Mouse (Mus musculus) midbrain, embryonic 16.5 days (tissue): ENCODE measurements around the gene Ntn5. TPM values are rescaled to one million over a fixed set of nuclear protein-coding genes. Genes with fewer than 3 reads are reported as not detected.
A peak's percentile ranks its signal among the peaks of the same experiment; 100 is the strongest.
"Not testable (repeated sequence)": the region's sequence is repeated elsewhere in the genome, so short reads cannot be mapped to it uniquely, and the experiment has no call there.

ENCODE experiments used
- ATAC-seq: fragments of 200-750 bp; cut with Nextera tagmentation; 2 replicates; pipeline ENCODE4 v1.8.0; 2017; ENCODE audit warnings: moderate TSS enrichment
- H3K27ac ChIP-seq: fragments of 300-500 bp; sonication (generic); 2 replicates; pipeline ENCODE4 v1.5.1; 2014; ENCODE audit warnings: mild to moderate bottlenecking, low read length, mixed read lengths
- H3K27me3 ChIP-seq: fragments of 300-500 bp; sonication (generic); 2 replicates; pipeline ENCODE4 v1.6.1; 2014; ENCODE audit warnings: low read depth, low read length, mixed read lengths; ENCODE audit not compliant: control insufficient read depth, insufficient read depth
- H3K36me3 ChIP-seq: fragments of 300-500 bp; sonication (generic); 2 replicates; pipeline ENCODE4 v1.6.1; 2014; ENCODE audit warnings: mild to moderate bottlenecking, low read length, moderate library complexity, mixed read lengths; ENCODE audit not compliant: control insufficient read depth, insufficient read depth
- H3K4me1 ChIP-seq: fragments of 300-500 bp; sonication (generic); 2 replicates; pipeline ENCODE4 v1.6.1; 2014; ENCODE audit warnings: mild to moderate bottlenecking, low read length, mixed read lengths; ENCODE audit not compliant: control insufficient read depth, insufficient read depth
- H3K4me2 ChIP-seq: fragments of 300-500 bp; sonication (generic); 2 replicates; pipeline ENCODE4 v1.6.1; 2014; ENCODE audit warnings: mild to moderate bottlenecking, low read length, mixed read lengths
- H3K4me3 ChIP-seq: fragments of 300-500 bp; sonication (generic); 2 replicates; pipeline ENCODE4 v1.5.1; 2014; ENCODE audit warnings: low read depth, mild to moderate bottlenecking, low read length, moderate library complexity, mixed read lengths
- H3K9ac ChIP-seq: fragments of 300-500 bp; sonication (generic); 2 replicates; pipeline ENCODE4 v1.6.1; 2014; ENCODE audit warnings: low read depth, low read length, mixed read lengths
- H3K9me3 ChIP-seq: fragments of 300-500 bp; sonication (generic); replicated peaks from 2 replicates; pipeline ENCODE4 v1.6.1; 2014; ENCODE audit warnings: mild to moderate bottlenecking, low read length, mixed read lengths; ENCODE audit not compliant: control insufficient read depth, poor library complexity, severe bottlenecking
- WGBS: fragments of 180-500 bp; shearing (Covaris S2); extraction: QIAGEN DNeasy Blood & Tissue Kit; methylation state at CpG from one replicate; pipeline ENCODE4 v1.1.7; 2014; 5-methylcytosine and 5-hydroxymethylcytosine counted together
- polyA plus RNA-seq: library from polyadenylated mRNA; unstranded; fragments of >200 nt; fragmentation: Nextera tagmentation; extraction: Ambion mirVana; gene quantifications from 2 replicates; pipeline ENCODE4 v1.2.1, GENCODE M21; 2015

Gene Ntn5
- polyA plus RNA-seq, 1 experiment from 2014 or later: 0.23 TPM

- ATAC-seq: no peak
- Histone ChIP-seq H3K9ac (no peak overlapping the region), H3K4me2 (no peak overlapping the region), H3K4me3 (no peak overlapping the region), H3K27me3 (no peaks in the 10 kb centered on the region), H3K9me3 (no peaks in the 10 kb centered on the region), H3K36me3 (no peaks in the 10 kb centered on the region), H3K27ac (no peak overlapping the region), H3K4me1 (peaks cover 9% of the 10 kb centered on the region; the same call in 1 of the 2 replicates)
- 82% methylated on average over 8 of the region's 8 CpGs for WGBS
These were observed 34.5 kb upstream of the Ntn5 start for GRCm38 (mm10) chr7:45649351-45649750.

DNA sequence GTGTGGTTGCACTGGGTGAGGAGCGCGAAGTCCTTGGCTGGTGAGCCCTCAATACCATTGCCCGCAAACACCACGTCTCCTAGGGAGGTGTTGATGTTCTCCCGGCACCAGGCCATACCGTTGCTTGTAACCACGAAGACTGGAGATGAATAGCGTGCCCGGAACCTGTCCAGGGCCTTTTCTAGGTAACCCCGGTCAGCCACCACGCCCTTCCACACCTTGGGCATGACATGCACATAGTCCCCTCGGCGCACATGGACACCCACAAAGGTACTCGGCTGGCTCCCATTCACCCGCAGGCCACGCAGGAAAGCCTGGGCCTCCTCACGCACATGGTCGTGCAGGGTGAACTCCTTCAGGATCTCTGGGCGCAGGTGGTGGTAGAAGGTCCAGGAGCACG is 33.3 kb upstream of the Ntn5 start:
- 93% methylated on average over 19 of the region's 20 CpGs for WGBS
- H3K27me3 ChIP-seq: not testable (repeated sequence)

GRCm38 (mm10) chr7:45654424-45655047 is 29.3 kb upstream of the Ntn5 start:
- 27% methylated on average over 17 of the region's 17 CpGs for WGBS
- Histone ChIP-seq H3K4me3 (no peak overlapping the region), H3K4me2 (peak overlapping the region; percentile 26), H3K4me1 (peaks cover 6% of the 10 kb centered on the region; the same call in 1 of the 2 replicates), H3K36me3 (no peaks in the 10 kb centered on the region), H3K9ac (no peak overlapping the region), H3K27ac (no peak overlapping the region), H3K9me3 (no peaks in the 10 kb centered on the region), H3K27me3 (no peaks in the 10 kb centered on the region)
- 0 out of 2 replicates have a peak, but pooled peaks have one; percentile 51 for ATAC-seq

More for the DNA sequence above, 33.3 kb upstream of the Ntn5 start:
- H3K9ac ChIP-seq, H3K36me3 ChIP-seq, H3K4me1 ChIP-seq, H3K27ac ChIP-seq, H3K4me3 ChIP-seq, H3K4me2 ChIP-seq, H3K9me3 ChIP-seq, ATAC-seq: not testable (repeated sequence)

DNA sequence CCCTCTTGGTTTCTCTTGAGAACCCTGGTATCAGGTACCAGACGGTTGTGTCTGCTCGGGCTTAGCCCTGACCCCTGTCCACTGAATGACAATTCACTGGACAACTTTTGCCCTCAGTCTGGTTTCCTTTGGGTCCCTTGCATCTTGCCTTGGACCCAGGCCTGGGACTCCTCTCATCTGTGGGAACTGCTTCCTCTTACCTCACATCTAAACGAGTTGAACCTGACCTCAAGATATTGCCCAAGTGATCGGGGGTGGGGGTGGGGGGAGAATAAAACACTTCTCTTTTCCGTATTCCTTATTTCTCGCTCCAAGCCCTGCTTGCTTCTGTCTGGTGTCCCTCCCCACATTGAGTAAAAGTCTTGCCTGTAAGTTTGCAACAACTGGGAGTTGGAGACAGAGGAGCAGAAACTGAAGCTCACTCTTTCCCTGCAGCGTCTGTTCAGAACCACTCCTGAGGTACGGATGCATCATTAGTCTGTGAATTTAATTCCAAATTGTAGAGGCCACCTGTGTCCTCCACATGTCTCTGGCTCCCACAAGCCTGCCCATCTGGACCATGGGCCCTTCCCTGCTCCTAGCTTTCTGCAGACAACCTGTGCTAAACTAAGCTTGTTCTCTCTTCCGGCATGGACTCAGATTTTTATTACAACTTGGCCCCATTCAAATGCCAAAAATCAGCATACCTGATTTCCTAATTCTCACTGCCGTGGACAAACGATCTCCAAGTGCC is 22.9 kb upstream of the Ntn5 start:
- H3K27me3 ChIP-seq: no peaks in the 10 kb centered on the region
- 81% methylated on average over 11 of the region's 11 CpGs for WGBS
- no peak overlapping the region for H3K9ac ChIP-seq
- H3K4me2 ChIP-seq: no peak overlapping the region
- no peaks in the 10 kb centered on the region for H3K4me1 ChIP-seq
- H3K27ac ChIP-seq: no peak overlapping the region
- no peaks in the 10 kb centered on the region for H3K9me3 ChIP-seq
- no peak overlapping the region for H3K4me3 ChIP-seq
- H3K36me3 ChIP-seq: no peaks in the 10 kb centered on the region
- no peak for ATAC-seq

DNA sequence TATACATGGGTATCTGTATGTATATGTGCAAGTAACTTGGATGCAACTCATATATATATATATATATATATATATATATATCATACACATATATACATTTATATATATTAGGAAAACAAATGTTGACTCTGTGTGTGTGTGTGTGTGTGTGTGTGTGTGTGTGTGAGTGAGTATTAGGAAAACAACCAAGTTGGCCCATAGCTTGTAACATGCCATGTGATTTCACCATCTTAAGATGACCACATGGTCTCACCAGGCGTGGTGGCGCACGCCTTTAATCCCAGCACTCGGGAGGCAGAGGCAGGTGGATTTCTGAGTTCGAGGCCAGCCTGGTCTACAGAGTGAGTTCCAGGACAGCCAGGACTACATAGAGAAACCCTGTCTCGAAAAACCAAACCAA is 22.1 kb upstream of the Ntn5 start:
- not testable (repeated sequence) for H3K27me3 ChIP-seq, H3K4me1 ChIP-seq, ATAC-seq, H3K4me3 ChIP-seq, H3K4me2 ChIP-seq, H3K9ac ChIP-seq, H3K36me3 ChIP-seq, H3K27ac ChIP-seq, H3K9me3 ChIP-seq
- 93% methylated on average over 5 of the region's 6 CpGs for WGBS

DNA sequence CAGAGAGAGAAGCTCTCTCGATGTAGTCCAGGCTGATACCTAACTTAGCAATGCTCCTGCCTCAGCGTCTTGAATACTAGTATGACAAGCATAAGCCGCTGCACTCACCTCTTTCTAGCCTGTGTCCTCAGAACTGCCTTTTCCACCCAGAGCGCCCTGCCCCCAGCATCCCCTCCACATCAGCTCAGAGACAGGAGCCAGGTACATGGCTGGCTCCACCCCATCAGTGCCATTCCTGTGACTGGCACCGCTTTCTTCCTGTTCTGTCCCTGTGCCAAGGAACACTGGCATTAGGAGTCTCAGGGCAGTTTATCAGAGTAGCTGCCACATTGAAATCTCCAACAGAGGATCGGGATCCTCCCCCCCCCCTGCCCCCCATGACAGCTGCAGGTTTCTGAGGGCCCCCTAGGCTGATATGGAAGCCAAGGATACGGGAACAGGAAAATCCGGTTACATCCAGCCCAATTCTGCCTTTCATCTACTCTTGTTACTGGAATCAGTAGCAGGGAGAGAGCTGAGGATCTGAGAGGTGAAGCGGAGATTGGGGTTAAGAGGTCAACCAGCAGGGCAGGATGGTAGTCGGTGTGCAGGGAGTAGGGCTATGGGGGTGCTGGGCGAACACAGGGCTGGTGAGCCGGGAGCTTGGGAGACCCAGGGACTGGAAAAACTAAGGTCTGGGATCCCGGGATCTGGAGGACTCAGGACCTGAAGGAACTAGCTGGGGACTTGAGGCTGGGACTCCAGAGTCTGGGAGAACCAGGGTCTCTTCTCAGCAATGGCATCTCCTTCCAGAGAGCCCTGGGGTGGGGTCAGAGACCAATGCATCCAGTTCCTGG is 18.3 kb upstream of the Ntn5 start:
- no peak for ATAC-seq
- Histone ChIP-seq H3K4me3 (no peak overlapping the region), H3K9ac (no peak overlapping the region), H3K4me2 (no peak overlapping the region), H3K27me3 (no peaks in the 10 kb centered on the region), H3K4me1 (no peaks in the 10 kb centered on the region), H3K36me3 (no peaks in the 10 kb centered on the region), H3K27ac (no peak overlapping the region), H3K9me3 (no peaks in the 10 kb centered on the region)
- 66% methylated on average over 13 of the region's 13 CpGs for WGBS

GRCm38 (mm10) chr7:45666161-45666560 is 17.7 kb upstream of the Ntn5 start, which contains the start of gene Fut2:
Fut2 (minus strand) TSS chr7:45666394.
- Histone ChIP-seq H3K4me2 (no peak within 1 kb of the TSS), H3K27me3 (no peaks in the 10 kb centered on the region), H3K9me3 (no peaks in the 10 kb centered on the region), H3K36me3 (no peaks in the 10 kb centered on the region), H3K4me3 (no peak within 1 kb of the TSS), H3K9ac (no peak within 1 kb of the TSS), H3K27ac (no peak within 1 kb of the TSS), H3K4me1 (no peaks in the 10 kb centered on the region)
- WGBS: 81% methylated on average over 7 of the region's 7 CpGs
- ATAC-seq: no peak

GRCm38 (mm10) chr7:45667761-45668160 is 16.1 kb upstream of the Ntn5 start:
- no peaks in the 10 kb centered on the region for H3K27me3 ChIP-seq
- H3K4me1 ChIP-seq: no peaks in the 10 kb centered on the region
- no peak overlapping the region for H3K9ac ChIP-seq
- H3K27ac ChIP-seq: no peak overlapping the region
- H3K36me3 ChIP-seq: no peaks in the 10 kb centered on the region
- H3K4me2 ChIP-seq: no peak overlapping the region
- no peak for ATAC-seq
- no peak overlapping the region for H3K4me3 ChIP-seq
- no peaks in the 10 kb centered on the region for H3K9me3 ChIP-seq
- 74% methylated on average over 14 of the region's 14 CpGs for WGBS

GRCm38 (mm10) chr7:45668921-45669320 is 14.9 kb upstream of the Ntn5 start:
- no peaks in the 10 kb centered on the region for H3K9me3 ChIP-seq
- no peaks in the 10 kb centered on the region for H3K36me3 ChIP-seq
- H3K4me3 ChIP-seq: no peak overlapping the region
- H3K27ac ChIP-seq: no peak overlapping the region
- no peaks in the 10 kb centered on the region for H3K4me1 ChIP-seq
- no peak overlapping the region for H3K9ac ChIP-seq
- no peaks in the 10 kb centered on the region for H3K27me3 ChIP-seq
- no peak for ATAC-seq
- 95% methylated on average over 9 of the region's 9 CpGs for WGBS
- H3K4me2 ChIP-seq: no peak overlapping the region
